Mouse (Mus musculus) CH12.LX (cell line): Measurements from ENCODE around the gene 4930447C04Rik. TPM values are rescaled to one million over a fixed set of nuclear protein-coding genes. Genes with fewer than 3 reads are reported as not detected.

Source experiments
- DNase-seq: peaks from one replicate; pipeline ENCODE4 v3.0.0-alpha.2; 2013; ENCODE audit errors: extremely low read depth
- H3K27ac ChIP-seq: 2 replicates; pipeline ENCODE4 v1.5.1; 2012; ENCODE audit warnings: low read depth, mild to moderate bottlenecking, control low read depth, moderate library complexity; ENCODE audit not compliant: insufficient read depth
- H3K27me3 ChIP-seq: replicated peaks from 2 replicates; pipeline ENCODE3; 2012; ENCODE audit warnings: inconsistent platforms
- H3K36me3 ChIP-seq, 2 experiments: replicated peaks in 1 of 2; 2 replicates each; pipeline versions ENCODE3 to v1.6.1; 2012; ENCODE audit warnings: inconsistent platforms in 1 of 2, low read length in 1 of 2, mild to moderate bottlenecking in 1 of 2, mixed read lengths in 1 of 2, moderate library complexity in 1 of 2; ENCODE audit not compliant: control insufficient read depth in 1 of 2, insufficient read depth in 1 of 2
- H3K4me1 ChIP-seq, 2 experiments: 2 replicates each; pipeline ENCODE4 v1.6.1; 2012; ENCODE audit warnings: inconsistent platforms in 1 of 2, moderate library complexity in 1 of 2; ENCODE audit not compliant: insufficient read depth in 2 of 2, control insufficient read depth in 1 of 2
- H3K4me2 ChIP-seq: 2 replicates; pipeline ENCODE4 v1.6.1; 2012; ENCODE audit warnings: low read depth, mild to moderate bottlenecking, control low read depth; ENCODE audit not compliant: poor library complexity, insufficient read depth, severe bottlenecking
- H3K4me3 ChIP-seq, 3 experiments: fragments of 150-350 bp in 1 of 3; sonication (generic) in 1 of 3; replicated peaks in 1 of 3; 2 replicates each; pipeline versions ENCODE3 to v1.5.1; 2011 to 2012; ENCODE audit warnings: low read depth in 2 of 3, low read length in 2 of 3, mild to moderate bottlenecking in 2 of 3, moderate library complexity in 2 of 3, control low read depth in 1 of 3, improper control_type of control experiment in 1 of 3, inconsistent platforms in 1 of 3, mixed read lengths in 1 of 3; ENCODE audit not compliant: poor library complexity in 1 of 3
- H3K79me2 ChIP-seq: replicated peaks from 2 replicates; pipeline ENCODE4 v1.6.1; 2012; ENCODE audit warnings: mild to moderate bottlenecking, moderate library complexity; ENCODE audit not compliant: control insufficient read depth, poor library complexity, insufficient read depth, severe bottlenecking; ENCODE audit errors: extremely low read depth
- H3K9ac ChIP-seq: 2 replicates; pipeline ENCODE4 v1.6.1; 2012; ENCODE audit warnings: low read depth, mild to moderate bottlenecking, control low read depth, moderate library complexity; ENCODE audit not compliant: insufficient read depth
- H3K9me3 ChIP-seq: replicated peaks from 2 replicates; pipeline ENCODE3; 2012; ENCODE audit warnings: low read length, inconsistent platforms, mixed read lengths
- BHLHE40 ChIP-seq: IDR thresholded peaks from 2 replicates; pipeline ENCODE4 v1.6.1; 2011; ENCODE audit warnings: mild to moderate bottlenecking, low read depth, low read length, improper control_type of control experiment
- CHD1 ChIP-seq: IDR thresholded peaks from 2 replicates; pipeline ENCODE4 v1.6.1; 2012; ENCODE audit warnings: low read depth, low read length, improper control_type of control experiment, inconsistent platforms
- EP300 ChIP-seq: IDR thresholded peaks from 2 replicates; pipeline ENCODE4 v1.6.1; 2011; ENCODE audit warnings: low read length, improper control_type of control experiment
- ETS1 ChIP-seq: conservative IDR thresholded peaks from 2 replicates; pipeline ENCODE4 v1.6.1; 2012; ENCODE audit warnings: low read depth, mild to moderate bottlenecking, inconsistent platforms, low read length, improper control_type of control experiment, moderate library complexity
- IRF4 ChIP-seq: IDR thresholded peaks from 2 replicates; pipeline ENCODE4 v1.6.1; 2014; ENCODE audit warnings: low read depth, mild to moderate bottlenecking, inconsistent platforms, low read length, improper control_type of control experiment
- JUND ChIP-seq: conservative IDR thresholded peaks from 2 replicates; pipeline ENCODE4 v1.6.1; 2011; ENCODE audit warnings: low read depth, low read length, improper control_type of control experiment
- KAT2A ChIP-seq: IDR thresholded peaks from 2 replicates; pipeline ENCODE4 v1.6.1; 2012; ENCODE audit warnings: low read length, improper control_type of control experiment, inconsistent platforms; ENCODE audit not compliant: insufficient replicate concordance
- MAFK ChIP-seq: IDR thresholded peaks from 2 replicates; pipeline ENCODE4 v1.6.1; 2011; ENCODE audit warnings: low read length, improper control_type of control experiment; ENCODE audit not compliant: insufficient replicate concordance
- MAX ChIP-seq: IDR thresholded peaks from 2 replicates; pipeline ENCODE4 v1.6.1; 2011; ENCODE audit warnings: low read length, improper control_type of control experiment
- PAX5 ChIP-seq: IDR thresholded peaks from 2 replicates; pipeline ENCODE4 v1.6.1; 2012; ENCODE audit warnings: low read length, inconsistent platforms, mixed read lengths
- POLR2AphosphoS2 ChIP-seq: IDR thresholded peaks from 2 replicates; pipeline ENCODE4 v1.6.1; 2011; ENCODE audit warnings: low read depth, low read length, improper control_type of control experiment
- SMC3 ChIP-seq: IDR thresholded peaks from 2 replicates; pipeline ENCODE4 v1.6.1; 2011; ENCODE audit warnings: low read depth, low read length, improper control_type of control experiment
- UBTF ChIP-seq: IDR thresholded peaks from 2 replicates; pipeline ENCODE4 v1.6.1; 2012; ENCODE audit warnings: low read depth, mild to moderate bottlenecking, inconsistent platforms, low read length, improper control_type of control experiment, moderate library complexity
- USF1 ChIP-seq: IDR thresholded peaks from 2 replicates; pipeline ENCODE4 v1.6.1; 2014; ENCODE audit warnings: low read depth, mild to moderate bottlenecking, inconsistent platforms, low read length, improper control_type of control experiment
- ZKSCAN1 ChIP-seq: IDR thresholded peaks from 2 replicates; pipeline ENCODE4 v1.6.1; 2012; ENCODE audit warnings: low read depth, inconsistent platforms, low read length, improper control_type of control experiment, borderline replicate concordance
- ZNF384 ChIP-seq: IDR thresholded peaks from 2 replicates; pipeline ENCODE4 v1.6.1; 2012; ENCODE audit warnings: low read depth, low read length, improper control_type of control experiment, inconsistent platforms
- dilution Hi-C: fragments of 300-500 bp; cut with MboI; formaldehyde crosslinking; loops from 2 replicates; pipeline ENCODE4 v1.14.3; 2020; ENCODE audit warnings: low sequenced_read_pairs; ENCODE audit not compliant: extremely low pct_unique_long_range_greater_than_20kb, extremely low pct_ligation_motif_present
- in situ Hi-C: fragments of 300-500 bp; cut with MboI; formaldehyde crosslinking; loops from 3 replicates; pipeline ENCODE4 v1.14.3; 2019; ENCODE audit warnings: low sequenced_read_pairs, low pct_ligation_motif_present, low pct_unique_long_range_greater_than_20kb, mixed read lengths
- polyA plus RNA-seq: library from polyadenylated mRNA; unstranded; fragments of >175 nt; gene quantifications from 2 replicates; pipeline ENCODE4 v1.2.1, GENCODE M21; 2012; ENCODE audit warnings: low read depth; ENCODE audit not compliant: insufficient read length
- total RNA-seq, 2 experiments: library from RNA; depleted of rRNA; stranded (reverse); fragments of 300-350 nt in 1 of 2; fragments of >200 nt in 1 of 2; gene quantifications; 2 replicates each; pipeline ENCODE4 v1.2.3; 2012 to 2014

The 4930447C04Rik gene
- total RNA-seq (2012; rRNA removed) (0.55 and 0.89 TPM in 2 replicates), total RNA-seq (2014; rRNA removed) (0.52 and 0.74 TPM in 2 replicates), polyA plus RNA-seq (0.74 and 0.85 TPM in 2 replicates)

DNA sequence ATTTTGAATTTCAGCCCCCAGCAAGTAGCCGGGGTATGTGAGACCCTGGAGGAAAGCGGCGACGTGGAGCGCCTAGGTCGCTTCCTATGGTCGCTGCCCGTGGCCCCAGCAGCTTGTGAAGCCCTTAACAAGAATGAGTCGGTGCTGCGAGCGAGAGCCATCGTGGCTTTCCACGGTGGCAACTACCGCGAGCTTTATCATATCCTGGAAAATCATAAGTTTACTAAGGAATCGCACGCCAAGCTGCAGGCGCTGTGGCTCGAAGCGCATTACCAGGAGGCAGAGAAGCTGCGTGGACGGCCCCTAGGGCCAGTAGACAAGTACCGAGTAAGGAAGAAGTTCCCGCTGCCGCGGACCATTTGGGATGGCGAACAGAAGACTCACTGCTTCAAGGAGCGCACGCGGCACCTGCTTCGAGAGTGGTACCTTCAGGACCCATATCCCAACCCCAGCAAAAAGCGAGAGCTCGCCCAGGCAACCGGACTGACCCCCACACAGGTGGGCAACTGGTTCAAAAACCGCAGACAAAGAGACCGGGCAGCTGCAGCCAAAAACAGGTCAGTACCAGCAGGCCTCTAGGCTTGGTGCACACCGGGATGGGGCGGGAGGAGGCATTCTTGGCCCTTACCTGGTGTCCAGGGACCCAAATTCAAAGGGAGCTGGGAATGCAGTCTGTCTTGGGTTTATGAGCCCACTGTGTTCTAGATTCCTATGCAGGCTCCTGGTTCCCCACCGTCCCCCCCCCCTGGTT, at the start of gene 4930447C04Rik:
4930447C04Rik (minus strand) TSS at position 704 of the 751 bp plus-strand sequence.
- in situ Hi-C loops = no loop called here
- DNase-seq = no peak
- no peak within 1 kb of the TSS for H3K4me2 ChIP-seq
- peaks cover 0 to 11% of the 10 kb centered on the region in 2 experiments for H3K36me3 ChIP-seq
- no peaks in the 10 kb centered on the region for H3K27me3 ChIP-seq
- H3K79me2 ChIP-seq = no peaks in the 10 kb centered on the region
- dilution Hi-C loops = no loop called here
- H3K4me3 ChIP-seq = no peak within 1 kb of the TSS
- peaks cover 0 to 7% of the 10 kb centered on the region in 2 experiments; a peak in 1 of 4 replicates for H3K4me1 ChIP-seq
- H3K27ac ChIP-seq = no peak within 1 kb of the TSS
- H3K9me3 ChIP-seq = no peaks in the 10 kb centered on the region
- TF ChIP-seq JUND = no peak
- TF ChIP-seq ZNF384 = no peak
- no peak for TF ChIP-seq MAFK
- TF ChIP-seq ZKSCAN1 = no peak
- TF ChIP-seq BHLHE40 = no peak
- TF ChIP-seq KAT2A = no peak
- TF ChIP-seq CHD1 = no peak
- no peak for TF ChIP-seq USF1
- no peak within 1 kb of the TSS for H3K9ac ChIP-seq

DNA sequence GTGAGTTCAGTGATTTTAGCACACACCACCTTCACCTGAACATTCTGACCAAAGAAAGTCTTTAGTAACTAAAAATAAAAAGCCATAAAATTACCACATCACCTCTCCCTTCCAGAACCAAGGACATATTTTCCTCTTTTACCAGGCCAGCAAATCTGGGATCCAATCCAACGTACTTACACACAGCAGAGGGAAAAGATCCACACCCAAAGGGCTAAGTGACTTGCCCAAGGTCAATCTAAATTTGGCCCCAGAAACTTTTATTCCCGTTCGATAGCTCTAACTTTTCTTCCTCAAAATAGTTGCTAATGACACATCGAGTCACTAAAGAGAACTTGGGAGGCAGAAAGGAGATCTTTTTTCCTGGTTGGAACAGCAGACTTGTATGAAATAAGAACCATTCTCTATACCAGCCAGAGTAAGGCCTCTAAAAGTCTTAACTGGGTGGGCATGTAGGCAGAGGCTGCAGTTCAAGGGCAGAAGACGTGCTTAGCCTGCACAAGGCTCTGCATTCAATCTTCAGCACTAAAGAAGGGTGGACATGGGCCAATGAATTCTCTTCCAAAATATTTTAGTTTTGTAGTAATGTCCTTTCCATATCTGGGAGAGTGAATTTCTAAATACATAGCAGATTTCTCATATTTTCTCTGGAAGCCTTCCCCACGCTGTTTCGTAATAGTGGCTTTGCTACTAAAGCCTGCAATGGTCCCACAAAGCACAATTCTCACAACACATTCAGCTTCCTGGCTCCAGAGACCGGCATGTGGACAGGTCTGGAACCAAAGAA, 42.7 kb upstream of the 4930447C04Rik start:
- H3K27ac ChIP-seq = no peak overlapping the region
- H3K9me3 ChIP-seq = no peaks in the 10 kb centered on the region
- no peak overlapping the region for H3K4me2 ChIP-seq
- H3K79me2 ChIP-seq = no peaks in the 10 kb centered on the region
- no peak overlapping the region for H3K9ac ChIP-seq
- peaks cover 0 to 3% of the 10 kb centered on the region in 2 experiments; a peak in 2 of 4 replicates for H3K4me1 ChIP-seq
- no peaks in the 10 kb centered on the region for H3K36me3 ChIP-seq
- TF ChIP-seq SMC3 (no peak), ZNF384 (no peak), UBTF (no peak), PAX5 (no peak), JUND (no peak), KAT2A (no peak), ETS1 (no peak), IRF4 (no peak), MAX (no peak), EP300 (no peak), POLR2AphosphoS2 (no peak)
- dilution Hi-C loops = no loop called here
- H3K27me3 ChIP-seq = no peaks in the 10 kb centered on the region
- in situ Hi-C loops = loop anchor here (25.0 kb wide), 1 partner anchor 446 kb away; the partner anchor contains the start of gene Pcnx4
- no peak for DNase-seq
- H3K4me3 ChIP-seq = no peak overlapping the region
